15 mouse cellular contexts compared by ENCODE assay signal in the genomic region with DNA sequence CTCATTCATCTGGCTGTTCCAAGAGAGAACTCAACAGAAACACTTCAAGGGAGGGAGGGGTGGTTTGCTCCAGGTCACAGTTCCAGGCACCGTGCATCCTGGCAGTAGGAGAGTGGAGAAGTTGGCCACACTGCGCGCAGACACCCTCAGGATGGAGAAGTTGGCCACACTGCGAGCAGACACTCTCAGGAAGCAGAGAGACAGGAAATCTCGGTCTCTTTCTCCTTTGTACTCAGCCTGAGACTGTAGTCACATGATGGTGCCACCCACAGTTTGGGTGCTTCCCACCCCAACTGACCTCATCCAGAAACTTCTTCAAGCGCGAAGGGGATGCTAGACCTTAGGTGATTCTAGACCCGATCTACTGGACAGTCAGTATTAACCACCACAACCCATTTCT.
"Had no signal": no experiment of that assay in that cellular context is flagged by ENCODE, and none has a peak within 500 bp of the region (broad histone marks: within the 10 kb centered on the region; RNA-seq: fewer than 3 reads in every experiment).

No protein-coding gene starts in this region.

- ATAC-seq: intestine, embryonic 16.5 days; liver, postnatal 0 days; midbrain, embryonic 16.5 days had no signal

- H3K27me3 ChIP-seq: limb, embryonic 12.5 days; liver, embryonic 13.5 days; lung, embryonic 15.5 days had no signal

- H3K4me1 ChIP-seq: liver, embryonic 13.5 days had no signal

- H3K9ac ChIP-seq: limb, embryonic 12.5 days; liver, embryonic 13.5 days; liver, postnatal 0 days; lung, embryonic 15.5 days had no signal

- H3K9me3 ChIP-seq: limb, embryonic 12.5 days; lung, embryonic 15.5 days had no signal

- H3K4me3 ChIP-seq: limb, embryonic 12.5 days; liver, embryonic 13.5 days; lung, embryonic 15.5 days had no signal

- H3K4me2 ChIP-seq: limb, embryonic 12.5 days; liver, embryonic 13.5 days; lung, embryonic 15.5 days; midbrain, embryonic 11.5 days had no signal

- DNase-seq: kidney, adult 2 months; kidney, postnatal 36 days; layer of hippocampus, adult 9-11 months; layer of hippocampus, postnatal 36 days; liver; liver, embryonic 13.5 days; liver, postnatal 0 days; lung, postnatal 14 days; right cerebral cortex, postnatal 25 days had no signal

- H3K36me3 ChIP-seq: limb, embryonic 12.5 days; liver, embryonic 13.5 days; lung, embryonic 15.5 days had no signal

- H3K27ac ChIP-seq: kidney, postnatal 0 days; limb, embryonic 12.5 days; liver, embryonic 13.5 days; lung, embryonic 15.5 days had no signal
